Mouse (Mus musculus): ENCODE results near the gene Gm49320. TPM values are rescaled to one million over a fixed set of nuclear protein-coding genes. Genes with fewer than 3 reads are reported as not detected.

Gm49320 gene
- total and polyA plus RNA-seq, 3 experiments, result 0.24 to 3.8 TPM; not detected in 1

GRCm38 (mm10) chr8:4276111-4276465, 37.4 kb downstream of the Gm49320 start:
- H3K9me3 ChIP-seq (replicated peaks), result no peaks in the 10 kb centered on the region
- no peak for ATAC-seq (ENCODE audit: extremely low read depth, insufficient number of reproducible peaks, low FRiP score, poor library complexity, severe bottlenecking)
- TF ChIP-seq POLR2AphosphoS5 (IDR thresholded peaks at IDR 0.05; ENCODE audit: insufficient replicate concordance, low read depth, low read length), result no peak
- TF ChIP-seq GATA1 (IDR thresholded peaks at IDR 0.05; ENCODE audit: borderline replicate concordance, low read length), result no peak
- no peak for TF ChIP-seq CTCF (IDR thresholded peaks at IDR 0.05; ENCODE audit: low read depth, low read length)
- no peak for TF ChIP-seq GATA2 (IDR thresholded peaks at IDR 0.05; ENCODE audit: borderline replicate concordance, low read depth, low read length)
- no peak for TF ChIP-seq TAL1 (conservative IDR thresholded peaks at IDR 0.05; ENCODE audit: low read depth, low read length)

DNA sequence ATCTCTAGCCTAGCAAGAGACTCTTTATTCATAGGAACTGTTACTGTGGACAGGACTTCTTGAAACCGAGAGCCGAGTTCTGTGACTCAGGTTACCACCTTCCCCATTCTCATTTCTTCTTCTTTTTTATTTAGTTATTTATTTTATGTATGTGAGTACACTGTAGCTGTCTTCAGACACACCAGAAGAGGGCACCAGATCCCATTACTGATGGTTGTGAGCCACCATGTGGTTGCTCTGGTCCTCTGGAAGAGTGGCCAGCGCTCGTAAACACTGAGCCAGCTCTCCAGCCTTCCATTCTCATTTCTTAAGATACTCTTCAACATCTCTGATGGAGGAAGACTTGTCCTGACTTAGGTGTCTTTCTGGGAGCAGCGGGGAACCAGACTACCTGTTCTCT, 54.1 kb downstream of the Gm49320 start:
- no peak for ATAC-seq (ENCODE audit: extremely low read depth, insufficient number of reproducible peaks, low FRiP score, poor library complexity, severe bottlenecking)
- Histone ChIP-seq H3K9me3 (replicated peaks) (no peaks in the 10 kb centered on the region), H3K4me3 (ENCODE audit: low read depth, low read length) (no peak overlapping the region), H3K4me1 (ENCODE audit: insufficient read depth, low read depth, low read length) (no peaks in the 10 kb centered on the region; the same call in 1 of the 2 replicates), H3K36me3 (replicated peaks) (peaks cover 94% of the 10 kb centered on the region), H3K27me3 (ENCODE audit: insufficient read depth, low read length) (no peaks in the 10 kb centered on the region)
- no peak for DNase-seq (ENCODE audit: low spot score)
- TF ChIP-seq POLR2AphosphoS5 (IDR thresholded peaks at IDR 0.05; ENCODE audit: insufficient replicate concordance, low read depth, low read length) (no peak), CTCF (IDR thresholded peaks at IDR 0.05; ENCODE audit: low read depth, low read length) (no peak), GATA1 (IDR thresholded peaks at IDR 0.05; ENCODE audit: borderline replicate concordance, low read length) (no peak), GATA2 (IDR thresholded peaks at IDR 0.05; ENCODE audit: borderline replicate concordance, low read depth, low read length) (no peak), TAL1 (conservative IDR thresholded peaks at IDR 0.05; ENCODE audit: low read depth, low read length) (no peak)

More at GRCm38 (mm10) chr8:4276111-4276465, 37.4 kb downstream of the Gm49320 start:
- Histone ChIP-seq H3K4me3 (ENCODE audit: low read depth, low read length) (peak overlapping the region; percentile 87), H3K27me3 (ENCODE audit: insufficient read depth, low read length) (no peaks in the 10 kb centered on the region), H3K4me1 (ENCODE audit: insufficient read depth, low read depth, low read length) (peaks cover 32% of the 10 kb centered on the region), H3K36me3 (replicated peaks) (peaks cover 31% of the 10 kb centered on the region)
- DNase-seq (ENCODE audit: low spot score), result no peak

GRCm38 (mm10) chr8:4297822-4298221, 59.2 kb downstream of the Gm49320 start:
- no peak for TF ChIP-seq GATA1 (IDR thresholded peaks at IDR 0.05; ENCODE audit: borderline replicate concordance, low read length)
- no peak for TF ChIP-seq POLR2AphosphoS5 (IDR thresholded peaks at IDR 0.05; ENCODE audit: insufficient replicate concordance, low read depth, low read length)
- H3K36me3 ChIP-seq (replicated peaks), result peaks cover 95% of the 10 kb centered on the region
- no peak for ATAC-seq (ENCODE audit: extremely low read depth, insufficient number of reproducible peaks, low FRiP score, poor library complexity, severe bottlenecking)
- no peak overlapping the region for H3K4me3 ChIP-seq (ENCODE audit: low read depth, low read length)
- H3K27me3 ChIP-seq (ENCODE audit: insufficient read depth, low read length), result no peaks in the 10 kb centered on the region
- H3K4me1 ChIP-seq (ENCODE audit: insufficient read depth, low read depth, low read length), result peaks cover 13% of the 10 kb centered on the region; the same call in 1 of the 2 replicates
- H3K9me3 ChIP-seq (replicated peaks), result no peaks in the 10 kb centered on the region
- DNase-seq (ENCODE audit: low spot score), result no peak

Other genes with a start within 250 kb of the Gm49320 start
- not detected in 2 replicates for gene Cd209f, start 133.0 kb upstream of the Gm49320 start, total RNA-seq (2014; fragmentation: Nextera tagmentation)
- gene Cd209f, start 133.0 kb upstream of the Gm49320 start, total RNA-seq (2017), result 0.38 TPM in 1 of 2 replicates, not detected in the other
- gene Cd209f, start 133.0 kb upstream of the Gm49320 start, polyA plus RNA-seq (2012), result 0.04 TPM in 1 of 2 replicates, not detected in the other
- gene Cd209g, start 104.8 kb upstream of the Gm49320 start, total RNA-seq (2014; fragmentation: Nextera tagmentation), result not detected in 2 replicates
- 0.05 and 0.06 TPM in 2 replicates for gene Cd209g, start 104.8 kb upstream of the Gm49320 start, total RNA-seq (2017)
- not detected in 2 replicates for gene Cd209g, start 104.8 kb upstream of the Gm49320 start, polyA plus RNA-seq (2012)
- 12.7 and 12.8 TPM in 2 replicates for gene Evi5l, start 72.3 kb upstream of the Gm49320 start, total RNA-seq (2014; fragmentation: Nextera tagmentation)
- gene Evi5l, start 72.3 kb upstream of the Gm49320 start, total RNA-seq (2017), result 8.5 and 13.1 TPM in 2 replicates
- gene Evi5l, start 72.3 kb upstream of the Gm49320 start, polyA plus RNA-seq (2012), result 9.7 and 11.5 TPM in 2 replicates
- 0.29 and 0.60 TPM in 2 replicates for gene Prr36, start 21.4 kb upstream of the Gm49320 start, total RNA-seq (2014; fragmentation: Nextera tagmentation)
- 0.16 and 0.23 TPM in 2 replicates for gene Prr36, start 21.4 kb upstream of the Gm49320 start, total RNA-seq (2017)
- 0.23 and 0.36 TPM in 2 replicates for gene Prr36, start 21.4 kb upstream of the Gm49320 start, polyA plus RNA-seq (2012)
- gene Lrrc8e, start 12.0 kb upstream of the Gm49320 start, total RNA-seq (2014; fragmentation: Nextera tagmentation), result 0.19 and 0.23 TPM in 2 replicates
- 0.93 and 2.6 TPM in 2 replicates for gene Lrrc8e, start 12.0 kb upstream of the Gm49320 start, total RNA-seq (2017)
- gene Lrrc8e, start 12.0 kb upstream of the Gm49320 start, polyA plus RNA-seq (2012), result 0.02 and 0.04 TPM in 2 replicates
- 35.3 and 42.2 TPM in 2 replicates for gene Map2k7, start 125 bp upstream of the Gm49320 start, total RNA-seq (2014; fragmentation: Nextera tagmentation)
- 32.1 and 34.4 TPM in 2 replicates for gene Map2k7, start 125 bp upstream of the Gm49320 start, total RNA-seq (2017)
- gene Map2k7, start 125 bp upstream of the Gm49320 start, polyA plus RNA-seq (2012), result 151 and 153 TPM in 2 replicates
- gene Tgfbr3l, start 9.3 kb downstream of the Gm49320 start, total RNA-seq (2014; fragmentation: Nextera tagmentation), result 20.1 and 21.3 TPM in 2 replicates
- gene Tgfbr3l, start 9.3 kb downstream of the Gm49320 start, total RNA-seq (2017), result 2.8 and 4.5 TPM in 2 replicates
- 34.8 and 35.0 TPM in 2 replicates for gene Tgfbr3l, start 9.3 kb downstream of the Gm49320 start, polyA plus RNA-seq (2012)
- 10.6 and 10.9 TPM in 2 replicates for gene Snapc2, start 14.2 kb downstream of the Gm49320 start, total RNA-seq (2014; fragmentation: Nextera tagmentation)
- gene Snapc2, start 14.2 kb downstream of the Gm49320 start, total RNA-seq (2017), result 9.1 and 13.5 TPM in 2 replicates
- 49.5 and 66.0 TPM in 2 replicates for gene Snapc2, start 14.2 kb downstream of the Gm49320 start, polyA plus RNA-seq (2012)
- 2.1 TPM in 1 of 2 replicates, not detected in the other for gene Ctxn1, start 20.4 kb downstream of the Gm49320 start, total RNA-seq (2014; fragmentation: Nextera tagmentation)
- 0.11 and 0.29 TPM in 2 replicates for gene Ctxn1, start 20.4 kb downstream of the Gm49320 start, total RNA-seq (2017)
- gene Ctxn1, start 20.4 kb downstream of the Gm49320 start, polyA plus RNA-seq (2012), result 1.6 and 2.0 TPM in 2 replicates
- gene Timm44, start 37.0 kb downstream of the Gm49320 start, total RNA-seq (2014; fragmentation: Nextera tagmentation), result 81.8 and 94.6 TPM in 2 replicates
- gene Timm44, start 37.0 kb downstream of the Gm49320 start, total RNA-seq (2017), result 113 and 123 TPM in 2 replicates
- 65.3 and 81.1 TPM in 2 replicates for gene Timm44, start 37.0 kb downstream of the Gm49320 start, polyA plus RNA-seq (2012)
- 64.9 and 69.3 TPM in 2 replicates for gene Ccl25, start 86.3 kb downstream of the Gm49320 start, total RNA-seq (2014; fragmentation: Nextera tagmentation)
- 16.0 and 18.1 TPM in 2 replicates for gene Ccl25, start 86.3 kb downstream of the Gm49320 start, total RNA-seq (2017)
- 1.1 and 1.9 TPM in 2 replicates for gene Ccl25, start 86.3 kb downstream of the Gm49320 start, polyA plus RNA-seq (2012)
- gene Elavl1, start 86.5 kb downstream of the Gm49320 start, total RNA-seq (2014; fragmentation: Nextera tagmentation), result 162 and 168 TPM in 2 replicates
- gene Elavl1, start 86.5 kb downstream of the Gm49320 start, total RNA-seq (2017), result 92.5 and 98.1 TPM in 2 replicates
- gene Elavl1, start 86.5 kb downstream of the Gm49320 start, polyA plus RNA-seq (2012), result 110 and 125 TPM in 2 replicates